Mouse (Mus musculus) embryonic facial prominence, embryonic 10.5 days (tissue): ENCODE results near the gene Mbnl2. TPM values are rescaled to one million over a fixed set of nuclear protein-coding genes. Genes with fewer than 3 reads are reported as not detected.

ENCODE experiments used
- DNase-seq: peaks from one replicate; pipeline ENCODE4 v3.0.0-alpha.2; 2017; ENCODE audit warnings: low spot score
- H3K27ac ChIP-seq: fragments of 300-500 bp; sonication (generic); replicated peaks from 2 replicates; pipeline ENCODE4 v1.5.1; 2016; ENCODE audit warnings: mild to moderate bottlenecking
- H3K27me3 ChIP-seq: fragments of 300-500 bp; sonication (generic); replicated peaks from 2 replicates; pipeline ENCODE4 v1.6.1; 2016; ENCODE audit warnings: low read depth, mild to moderate bottlenecking; ENCODE audit not compliant: poor library complexity, severe bottlenecking
- H3K36me3 ChIP-seq: fragments of 300-500 bp; sonication (generic); replicated peaks from 2 replicates; pipeline ENCODE4 v1.6.1; 2016; ENCODE audit warnings: mild to moderate bottlenecking, moderate library complexity
- H3K4me1 ChIP-seq: fragments of 300-500 bp; sonication (generic); 2 replicates; pipeline ENCODE4 v1.6.1; 2016
- H3K4me3 ChIP-seq: fragments of 300-500 bp; sonication (generic); 2 replicates; pipeline ENCODE4 v1.5.1; 2016; ENCODE audit warnings: mild to moderate bottlenecking, moderate library complexity
- H3K9me3 ChIP-seq: fragments of 300-500 bp; sonication (generic); 2 replicates; pipeline ENCODE4 v1.6.1; 2016; ENCODE audit warnings: mild to moderate bottlenecking
- WGBS: fragments of 180-500 bp; shearing (Covaris S2); methylation state at CpG from one replicate; pipeline ENCODE4 v1.1.7; 2016; 5-methylcytosine and 5-hydroxymethylcytosine counted together
- polyA plus RNA-seq: library from polyadenylated mRNA; unstranded; fragments of >200 nt; fragmentation: Nextera tagmentation; extraction: Ambion mirVana; gene quantifications from 2 replicates; pipeline ENCODE4 v1.2.1, GENCODE M21; 2016

The Mbnl2 gene
- polyA plus RNA-seq, 1 experiment from 2014 or later: 54.1 TPM

- H3K27me3 ChIP-seq: no peaks in the 10 kb centered on the region
- WGBS: 89% methylated on average over 19 of the region's 19 CpGs
- no peak for DNase-seq
- no peak overlapping the region for H3K4me3 ChIP-seq
- peaks cover 27% of the 10 kb centered on the region for H3K36me3 ChIP-seq
- no peaks in the 10 kb centered on the region for H3K9me3 ChIP-seq
- H3K4me1 ChIP-seq: peaks cover 8% of the 10 kb centered on the region; the same call in 1 of the 2 replicates
- H3K27ac ChIP-seq: no peak overlapping the region
Observed at GRCm38 (mm10) chr14:120324883-120325480, 49.5 kb downstream of the Mbnl2 start.

- H3K4me1 ChIP-seq: peaks cover 14% of the 10 kb centered on the region
- H3K9me3 ChIP-seq: no peaks in the 10 kb centered on the region
- H3K4me3 ChIP-seq: no peak overlapping the region
- WGBS: 84% methylated on average over 5 of the region's 5 CpGs
- H3K36me3 ChIP-seq: peaks cover 29% of the 10 kb centered on the region
- no peaks in the 10 kb centered on the region for H3K27me3 ChIP-seq
- no peak overlapping the region for H3K27ac ChIP-seq
- no peak for DNase-seq
Observed at GRCm38 (mm10) chr14:120325673-120326072, 50.2 kb downstream of the Mbnl2 start.

GRCm38 (mm10) chr14:120330454-120330853 lies 55.0 kb downstream of the Mbnl2 start:
- Histone ChIP-seq H3K27ac (no peak overlapping the region), H3K9me3 (no peaks in the 10 kb centered on the region), H3K36me3 (peaks cover 35% of the 10 kb centered on the region), H3K4me1 (peaks cover 39% of the 10 kb centered on the region), H3K27me3 (no peaks in the 10 kb centered on the region), H3K4me3 (no peak overlapping the region)
- 78% methylated on average over 12 of the region's 12 CpGs for WGBS
- no peak for DNase-seq

DNA sequence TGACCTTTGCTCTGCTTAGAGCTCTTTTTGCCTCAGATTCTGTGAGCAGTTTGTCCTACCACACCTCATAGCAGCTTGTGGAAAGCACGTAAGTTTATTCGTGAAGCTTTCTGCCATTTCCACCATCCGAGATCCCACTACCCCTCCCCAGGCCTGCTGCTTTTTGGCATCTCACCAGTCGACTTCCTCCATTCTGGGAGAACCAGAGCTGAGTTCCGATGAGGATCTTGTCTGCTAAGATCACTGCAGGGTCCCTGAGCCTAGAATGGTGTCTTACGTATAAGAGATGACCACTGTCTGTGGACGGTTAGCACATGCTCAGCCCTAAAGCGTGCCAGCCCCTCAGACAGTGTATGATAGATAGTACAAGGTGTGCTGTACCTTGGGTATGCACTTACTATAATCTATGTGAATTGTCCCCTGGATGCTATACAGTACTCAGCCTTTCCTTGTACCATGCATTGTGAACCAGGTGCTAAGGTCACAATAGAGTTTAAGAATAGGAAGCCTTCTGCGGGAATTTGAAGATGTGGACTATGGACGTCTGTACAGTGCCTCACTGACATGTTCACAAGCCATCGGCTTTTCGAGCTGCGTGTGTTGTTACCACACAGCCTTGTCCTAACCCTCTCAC lies 55.5 kb downstream of the Mbnl2 start:
- Histone ChIP-seq H3K4me3 (no peak overlapping the region), H3K4me1 (peaks cover 42% of the 10 kb centered on the region), H3K27ac (no peak overlapping the region), H3K9me3 (no peaks in the 10 kb centered on the region), H3K36me3 (peaks cover 29% of the 10 kb centered on the region), H3K27me3 (no peaks in the 10 kb centered on the region)
- DNase-seq: no peak
- 88% methylated on average over 13 of the region's 13 CpGs for WGBS

GRCm38 (mm10) chr14:120333465-120334243 lies 58.2 kb downstream of the Mbnl2 start:
- no peaks in the 10 kb centered on the region for H3K27me3 ChIP-seq
- H3K4me3 ChIP-seq: no peak overlapping the region
- peaks cover 20% of the 10 kb centered on the region for H3K36me3 ChIP-seq
- no peak for DNase-seq
- H3K9me3 ChIP-seq: no peaks in the 10 kb centered on the region
- WGBS: 86% methylated on average over 15 of the region's 15 CpGs
- H3K4me1 ChIP-seq: peaks cover 69% of the 10 kb centered on the region
- H3K27ac ChIP-seq: 0 out of 2 replicates have a peak overlapping the region, but pooled peaks have one; percentile 25

GRCm38 (mm10) chr14:120335366-120335765 lies 59.9 kb downstream of the Mbnl2 start:
- no peak overlapping the region for H3K27ac ChIP-seq
- no peak for DNase-seq
- no peaks in the 10 kb centered on the region for H3K9me3 ChIP-seq
- H3K27me3 ChIP-seq: no peaks in the 10 kb centered on the region
- 88% methylated on average over 9 of the region's 9 CpGs for WGBS
- no peak overlapping the region for H3K4me3 ChIP-seq
- H3K4me1 ChIP-seq: peaks cover 68% of the 10 kb centered on the region
- peaks cover 16% of the 10 kb centered on the region for H3K36me3 ChIP-seq

GRCm38 (mm10) chr14:120335871-120336270 lies 60.4 kb downstream of the Mbnl2 start:
- no peak overlapping the region for H3K27ac ChIP-seq
- peaks cover 63% of the 10 kb centered on the region for H3K4me1 ChIP-seq
- 65% methylated on average over 6 of the region's 6 CpGs for WGBS
- H3K27me3 ChIP-seq: no peaks in the 10 kb centered on the region
- H3K36me3 ChIP-seq: peaks cover 12% of the 10 kb centered on the region
- H3K9me3 ChIP-seq: no peaks in the 10 kb centered on the region
- DNase-seq: no peak
- H3K4me3 ChIP-seq: no peak overlapping the region

GRCm38 (mm10) chr14:120336380-120336779 lies 60.9 kb downstream of the Mbnl2 start:
- H3K4me1 ChIP-seq: peaks cover 62% of the 10 kb centered on the region
- DNase-seq: no peak
- H3K27me3 ChIP-seq: no peaks in the 10 kb centered on the region
- H3K9me3 ChIP-seq: no peaks in the 10 kb centered on the region
- peaks cover 16% of the 10 kb centered on the region; the same call in 1 of the 2 replicates for H3K36me3 ChIP-seq
- 52% methylated on average over 7 of the region's 7 CpGs for WGBS
- peak overlapping the region; percentile 48; the same call in 1 of the 2 replicates for H3K27ac ChIP-seq
- no peak overlapping the region for H3K4me3 ChIP-seq

- no peak overlapping the region for H3K27ac ChIP-seq
Observed at GRCm38 (mm10) chr14:120336841-120337240, 61.4 kb downstream of the Mbnl2 start.

GRCm38 (mm10) chr14:120337731-120338462 lies 62.4 kb downstream of the Mbnl2 start:
- DNase-seq: no peak
- peaks cover 54% of the 10 kb centered on the region for H3K4me1 ChIP-seq
- no peaks in the 10 kb centered on the region for H3K9me3 ChIP-seq
- H3K27ac ChIP-seq: peak overlapping the region; percentile 44; the same call in 1 of the 2 replicates
- no peaks in the 10 kb centered on the region for H3K27me3 ChIP-seq
- no peak overlapping the region for H3K4me3 ChIP-seq
- WGBS: 51% methylated on average over 7 of the region's 7 CpGs
- peaks cover 16% of the 10 kb centered on the region; the same call in 1 of the 2 replicates for H3K36me3 ChIP-seq

More at GRCm38 (mm10) chr14:120336841-120337240, 61.4 kb downstream of the Mbnl2 start:
- peaks cover 62% of the 10 kb centered on the region for H3K4me1 ChIP-seq
- 80% methylated on average over 8 of the region's 8 CpGs for WGBS
- no peaks in the 10 kb centered on the region for H3K9me3 ChIP-seq
- H3K36me3 ChIP-seq: peaks cover 16% of the 10 kb centered on the region; the same call in 1 of the 2 replicates
- no peak for DNase-seq
- H3K27me3 ChIP-seq: no peaks in the 10 kb centered on the region
- no peak overlapping the region for H3K4me3 ChIP-seq

DNA sequence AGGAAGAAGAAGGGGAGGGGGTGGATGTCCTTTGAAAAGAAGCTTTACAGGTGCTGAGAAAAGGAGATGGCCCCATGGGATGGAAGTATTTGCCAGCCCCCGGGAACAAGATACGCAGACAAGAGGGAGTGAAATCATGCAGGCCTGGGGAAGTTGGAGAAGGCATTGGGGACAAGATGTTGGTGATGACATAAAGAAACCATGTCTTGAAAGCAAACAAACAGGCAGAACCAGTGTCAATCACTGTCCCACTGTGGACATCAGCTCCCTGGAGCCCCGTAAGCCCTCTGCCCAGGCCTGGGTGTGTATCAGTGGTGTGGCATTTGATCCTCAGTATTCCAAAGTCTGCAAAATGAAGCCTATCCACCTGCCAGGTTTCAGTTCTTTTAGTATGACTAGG lies 63.2 kb downstream of the Mbnl2 start:
- WGBS: 75% methylated on average over 3 of the region's 3 CpGs
- Histone ChIP-seq H3K27ac (no peak overlapping the region), H3K36me3 (peaks cover 14% of the 10 kb centered on the region; the same call in 1 of the 2 replicates), H3K9me3 (no peaks in the 10 kb centered on the region), H3K27me3 (no peaks in the 10 kb centered on the region), H3K4me3 (no peak overlapping the region), H3K4me1 (peaks cover 47% of the 10 kb centered on the region)
- no peak for DNase-seq

DNA sequence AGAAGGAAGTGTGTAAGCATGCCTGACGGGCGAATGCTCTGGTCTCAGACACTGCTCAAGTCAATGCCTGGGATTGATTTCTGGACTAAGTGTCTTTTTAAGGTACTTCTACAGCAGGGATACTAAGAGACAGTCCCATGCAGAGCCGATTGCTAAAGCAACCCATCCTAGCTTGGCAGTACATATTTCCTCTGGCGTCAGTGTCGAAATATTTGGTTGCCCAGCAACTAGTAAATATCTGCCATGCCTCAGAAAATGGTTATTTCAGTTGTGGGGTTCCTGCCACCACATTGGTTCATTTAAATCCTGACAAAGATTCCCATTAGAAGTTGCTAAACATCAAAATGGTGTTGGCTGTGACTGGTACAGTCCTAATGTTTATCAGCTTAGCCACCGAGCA lies 66.4 kb downstream of the Mbnl2 start:
- no peak for DNase-seq
- Histone ChIP-seq H3K4me1 (peaks cover 19% of the 10 kb centered on the region), H3K9me3 (peaks cover 13% of the 10 kb centered on the region), H3K4me3 (no peak overlapping the region), H3K27ac (no peak overlapping the region), H3K27me3 (no peaks in the 10 kb centered on the region), H3K36me3 (peaks cover 34% of the 10 kb centered on the region)
- 92% methylated on average over 6 of the region's 6 CpGs for WGBS
